Comparison of ENCODE assay signal across 16 mouse cellular contexts in the genomic region with DNA sequence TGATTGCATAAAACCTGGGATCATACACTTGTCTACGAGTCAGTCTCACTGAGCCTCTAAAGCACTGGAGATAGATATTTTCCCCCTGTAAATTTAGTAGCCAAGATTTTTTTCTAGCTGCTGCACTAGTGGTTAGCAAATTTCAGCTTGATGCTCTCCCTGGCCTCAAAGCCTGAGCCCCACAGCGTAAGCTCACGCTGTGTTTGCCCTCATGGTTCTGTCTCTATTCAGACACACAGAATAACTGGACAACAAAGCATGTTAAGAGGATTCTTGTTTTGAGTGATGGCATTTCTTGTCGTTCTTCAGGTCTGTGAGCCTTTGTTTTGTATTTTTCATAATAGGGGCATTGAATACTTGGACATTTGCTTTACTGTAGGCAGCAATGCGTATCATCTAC.
DNase-seq lines count a peak whose midpoint lies in the region; ATAC-seq lines count a peak whose summit lies in the region.
"Had no signal": no experiment of that assay in that cellular context is flagged by ENCODE, and none has a peak within 500 bp of the region (broad histone marks: within the 10 kb centered on the region; RNA-seq: fewer than 3 reads in every experiment).

No protein-coding gene starts in this region.

- H3K36me3 ChIP-seq in heart, embryonic 11.5 days (ENCODE audit: control insufficient read depth, insufficient read depth, low read length) = no peaks in the 10 kb centered on the region
- H3K36me3 ChIP-seq in midbrain, embryonic 10.5 days = peaks cover 19% of the 10 kb centered on the region
- no peaks in the 10 kb centered on the region for H3K36me3 ChIP-seq in midbrain, embryonic 15.5 days (replicated peaks)
- no peaks in the 10 kb centered on the region for H3K36me3 ChIP-seq in embryonic facial prominence, embryonic 13.5 days
- H3K36me3 ChIP-seq in midbrain, embryonic 14.5 days (ENCODE audit: control insufficient read depth, insufficient read depth, low read length) = no peaks in the 10 kb centered on the region
- H3K36me3 ChIP-seq: lung, embryonic 15.5 days; neural tube, embryonic 12.5 days had no signal

- no peak overlapping the region for H3K9ac ChIP-seq in heart, embryonic 11.5 days (ENCODE audit: low read depth, low read length)
- no peak overlapping the region for H3K9ac ChIP-seq in midbrain, embryonic 15.5 days
- no peak overlapping the region for H3K9ac ChIP-seq in embryonic facial prominence, embryonic 13.5 days
- H3K9ac ChIP-seq in midbrain, embryonic 14.5 days (replicated peaks; ENCODE audit: low read length) = no peak overlapping the region
- H3K9ac ChIP-seq: hindbrain, embryonic 15.5 days; liver, embryonic 14.5 days; lung, embryonic 15.5 days; neural tube, embryonic 12.5 days had no signal

- peak; percentile 4 for DNase-seq in heart, adult 11 months
- DNase-seq in midbrain, embryonic 10.5 days (ENCODE audit: low spot score) = no peak
- peak; percentile 31 for DNase-seq in midbrain, embryonic 14.5 days
- DNase-seq in thymus, adult 18-20 months = no peak
- DNase-seq: cerebellum, adult 11 months; cerebellum, postnatal 10 days; kidney, adult 11 months; lung, postnatal 4 days; thymus, postnatal 14 days had no signal

- H3K4me3 ChIP-seq in heart, embryonic 11.5 days (ENCODE audit: low read depth, low read length) = no peak overlapping the region
- H3K4me3 ChIP-seq in midbrain, embryonic 10.5 days = no peak overlapping the region
- no peak overlapping the region for H3K4me3 ChIP-seq in midbrain, embryonic 15.5 days
- H3K4me3 ChIP-seq in embryonic facial prominence, embryonic 13.5 days = no peak overlapping the region
- H3K4me3 ChIP-seq in midbrain, embryonic 14.5 days (replicated peaks; ENCODE audit: low read depth, low read length) = no peak overlapping the region
- H3K4me3 ChIP-seq: hindbrain, embryonic 15.5 days; lung, embryonic 15.5 days; neural tube, embryonic 12.5 days had no signal

- no peaks in the 10 kb centered on the region for H3K27me3 ChIP-seq in heart, embryonic 11.5 days (ENCODE audit: control insufficient read depth, insufficient read depth, low read length)
- no peaks in the 10 kb centered on the region for H3K27me3 ChIP-seq in midbrain, embryonic 10.5 days (ENCODE audit: low read depth, poor library complexity, severe bottlenecking)
- H3K27me3 ChIP-seq in midbrain, embryonic 15.5 days (replicated peaks) = no peaks in the 10 kb centered on the region
- no peaks in the 10 kb centered on the region for H3K27me3 ChIP-seq in embryonic facial prominence, embryonic 13.5 days
- H3K27me3 ChIP-seq in midbrain, embryonic 14.5 days (ENCODE audit: control insufficient read depth, insufficient read depth, low read length) = no peaks in the 10 kb centered on the region
- H3K27me3 ChIP-seq: hindbrain, embryonic 15.5 days; lung, embryonic 15.5 days; neural tube, embryonic 12.5 days had no signal

- no peak for ATAC-seq in heart, embryonic 11.5 days (replicated peaks; ENCODE audit: insufficient number of reproducible peaks, low FRiP score, low TSS enrichment)
- no peak for ATAC-seq in midbrain, embryonic 15.5 days (replicated peaks)
- no peak for ATAC-seq in embryonic facial prominence, embryonic 13.5 days (ENCODE audit: insufficient number of reproducible peaks, insufficient read depth, low FRiP score, low TSS enrichment, low read depth)
- no peak for ATAC-seq in midbrain, embryonic 14.5 days (ENCODE audit: low FRiP score, low TSS enrichment)

- 87% methylated on average over 5 of the region's 5 CpGs for WGBS in heart, embryonic 11.5 days (ENCODE audit: insufficient replicate concordance)
- WGBS in midbrain, embryonic 10.5 days = 62% methylated on average over 5 of the region's 5 CpGs
- 33% methylated on average over 5 of the region's 5 CpGs for WGBS in midbrain, embryonic 15.5 days
- 76% methylated on average over 5 of the region's 5 CpGs for WGBS in embryonic facial prominence, embryonic 13.5 days
- WGBS in midbrain, embryonic 14.5 days = 11% methylated on average over 5 of the region's 5 CpGs

- H3K27ac ChIP-seq in heart, embryonic 11.5 days (ENCODE audit: low read depth, low read length) = no peak overlapping the region
- H3K27ac ChIP-seq in midbrain, embryonic 10.5 days (replicated peaks) = peak overlapping the region; percentile 74
- H3K27ac ChIP-seq in midbrain, embryonic 15.5 days = no peak overlapping the region
- peak overlapping the region; percentile 39; the same call in 1 of the 2 replicates for H3K27ac ChIP-seq in embryonic facial prominence, embryonic 13.5 days
- no peak overlapping the region for H3K27ac ChIP-seq in midbrain, embryonic 14.5 days (replicated peaks; ENCODE audit: low read depth, low read length)
- H3K27ac ChIP-seq: hindbrain, embryonic 15.5 days; liver, embryonic 14.5 days; lung, embryonic 15.5 days; neural tube, embryonic 12.5 days had no signal

- no peak overlapping the region for H3K4me2 ChIP-seq in heart, embryonic 11.5 days
- H3K4me2 ChIP-seq in midbrain, embryonic 15.5 days = no peak overlapping the region
- no peak overlapping the region for H3K4me2 ChIP-seq in embryonic facial prominence, embryonic 13.5 days
- H3K4me2 ChIP-seq in midbrain, embryonic 14.5 days (ENCODE audit: low read length) = no peak overlapping the region
- H3K4me2 ChIP-seq: hindbrain, embryonic 15.5 days; lung, embryonic 15.5 days; neural tube, embryonic 12.5 days had no signal

- no peaks in the 10 kb centered on the region for H3K9me3 ChIP-seq in heart, embryonic 11.5 days (replicated peaks; ENCODE audit: control insufficient read depth, low read length)
- H3K9me3 ChIP-seq in midbrain, embryonic 10.5 days (replicated peaks) = 0 out of 2 replicates have a peak, but pooled peaks cover 7% of the 10 kb centered on the region
- H3K9me3 ChIP-seq in midbrain, embryonic 15.5 days = no peaks in the 10 kb centered on the region
- H3K9me3 ChIP-seq in embryonic facial prominence, embryonic 13.5 days = no peaks in the 10 kb centered on the region
- no peaks in the 10 kb centered on the region for H3K9me3 ChIP-seq in midbrain, embryonic 14.5 days (ENCODE audit: control insufficient read depth, low read length)
- H3K9me3 ChIP-seq: hindbrain, embryonic 15.5 days; lung, embryonic 15.5 days; neural tube, embryonic 12.5 days had no signal

- H3K4me1 ChIP-seq in heart, embryonic 11.5 days (ENCODE audit: control insufficient read depth, insufficient read depth, low read length) = peaks cover 2% of the 10 kb centered on the region; the same call in 1 of the 2 replicates
- peaks cover 42% of the 10 kb centered on the region for H3K4me1 ChIP-seq in midbrain, embryonic 10.5 days
- peaks cover 13% of the 10 kb centered on the region for H3K4me1 ChIP-seq in midbrain, embryonic 15.5 days
- H3K4me1 ChIP-seq in embryonic facial prominence, embryonic 13.5 days = peaks cover 26% of the 10 kb centered on the region
- H3K4me1 ChIP-seq in midbrain, embryonic 14.5 days (ENCODE audit: control insufficient read depth, insufficient read depth, low read length) = peaks cover 8% of the 10 kb centered on the region; the same call in 1 of the 2 replicates

Comparison
In these comparisons a context has a peak if more than half of its experiments do, and no peak if none do; other contexts are left out.
1. DNase-seq: peak in heart, adult 11 months (single experiment) and midbrain, embryonic 14.5 days (single experiment); none in midbrain, embryonic 10.5 days (single experiment) and thymus, adult 18-20 months (0 of 2).
2. H3K27ac ChIP-seq: peak in midbrain, embryonic 10.5 days (single experiment) and embryonic facial prominence, embryonic 13.5 days (single experiment); none in heart, embryonic 11.5 days (single experiment), midbrain, embryonic 15.5 days (single experiment) and midbrain, embryonic 14.5 days (single experiment).